ENCODE assay signal across 10 mouse cellular contexts in genomic region chr4:52660701-52661117, GRCm38 (mm10).
A peak's percentile ranks its signal among the peaks of the same experiment; 100 is the strongest.
DNase-seq lines count a peak whose midpoint lies in the region; ATAC-seq and TF ChIP-seq lines count a peak whose summit lies in the region.
"Had no signal": no experiment of that assay in that cellular context is flagged by ENCODE, and none has a peak within 500 bp of the region (broad histone marks: within the 10 kb centered on the region; RNA-seq: fewer than 3 reads in every experiment).

No protein-coding gene starts in this region.

- H3K27ac ChIP-seq in midbrain, embryonic 10.5 days (replicated peaks) = peak overlapping the region; percentile 65
- H3K27ac ChIP-seq in midbrain, postnatal 0 days (ENCODE audit: low read depth, low read length) = no peak overlapping the region
- H3K27ac ChIP-seq in hindbrain, embryonic 15.5 days (replicated peaks) = no peak overlapping the region
- no peak overlapping the region for H3K27ac ChIP-seq in neural tube, embryonic 14.5 days (ENCODE audit: low read depth, low read length)
- H3K27ac ChIP-seq: stomach, embryonic 15.5 days had no signal

- no peak overlapping the region for H3K4me2 ChIP-seq in midbrain, postnatal 0 days (ENCODE audit: low read depth, low read length, poor library complexity, severe bottlenecking)
- H3K4me2 ChIP-seq in hindbrain, embryonic 15.5 days = peak overlapping the region; percentile 16
- no peak overlapping the region for H3K4me2 ChIP-seq in neural tube, embryonic 14.5 days (ENCODE audit: low read depth, low read length)
- H3K4me2 ChIP-seq: stomach, embryonic 15.5 days had no signal

- TF ChIP-seq CTCF in midbrain, postnatal 0 days (IDR thresholded peaks at IDR 0.05) = no peak

- DNase-seq in midbrain, embryonic 10.5 days (ENCODE audit: low spot score) = peak; percentile 37
- no peak for DNase-seq in midbrain, postnatal 0 days (ENCODE audit: low spot score)
- peak; percentile 19 for DNase-seq in embryo, embryonic 9.5 days (ENCODE audit: extremely low spot score)
- DNase-seq in lung, adult 18-20 months = no peak
- no peak for DNase-seq in retina, postnatal 1 day
- DNase-seq in layer of hippocampus, adult 9-11 months = no peak

- H3K9me3 ChIP-seq in midbrain, embryonic 10.5 days (replicated peaks) = no peaks in the 10 kb centered on the region
- no peaks in the 10 kb centered on the region for H3K9me3 ChIP-seq in midbrain, postnatal 0 days (ENCODE audit: low read length)
- H3K9me3 ChIP-seq in hindbrain, embryonic 15.5 days = no peaks in the 10 kb centered on the region
- H3K9me3 ChIP-seq in neural tube, embryonic 14.5 days (ENCODE audit: control insufficient read depth, low read length) = no peaks in the 10 kb centered on the region
- H3K9me3 ChIP-seq: stomach, embryonic 15.5 days had no signal

- H3K4me3 ChIP-seq in midbrain, embryonic 10.5 days = peak overlapping the region; percentile 11; the same call in 1 of the 2 replicates
- H3K4me3 ChIP-seq in midbrain, postnatal 0 days (ENCODE audit: low read depth, low read length) = no peak overlapping the region
- H3K4me3 ChIP-seq in hindbrain, embryonic 15.5 days = no peak overlapping the region
- no peak overlapping the region for H3K4me3 ChIP-seq in neural tube, embryonic 14.5 days (ENCODE audit: low read depth, low read length)
- H3K4me3 ChIP-seq: stomach, embryonic 15.5 days had no signal

- H3K9ac ChIP-seq in midbrain, postnatal 0 days (replicated peaks; ENCODE audit: low read length, poor library complexity, severe bottlenecking) = no peak overlapping the region
- no peak overlapping the region for H3K9ac ChIP-seq in hindbrain, embryonic 15.5 days
- no peak overlapping the region for H3K9ac ChIP-seq in neural tube, embryonic 14.5 days (replicated peaks; ENCODE audit: low read depth, low read length)
- H3K9ac ChIP-seq: stomach, embryonic 15.5 days had no signal

- H3K36me3 ChIP-seq in midbrain, embryonic 10.5 days = no peaks in the 10 kb centered on the region
- no peaks in the 10 kb centered on the region for H3K36me3 ChIP-seq in midbrain, postnatal 0 days (ENCODE audit: insufficient read depth, low read length)
- no peaks in the 10 kb centered on the region for H3K36me3 ChIP-seq in hindbrain, embryonic 15.5 days
- H3K36me3 ChIP-seq in neural tube, embryonic 14.5 days (ENCODE audit: control insufficient read depth, insufficient read depth, low read length) = no peaks in the 10 kb centered on the region
- H3K36me3 ChIP-seq: stomach, embryonic 15.5 days had no signal

- 18% methylated on average over 3 of the region's 3 CpGs for WGBS in midbrain, embryonic 10.5 days
- 7% methylated on average over 3 of the region's 3 CpGs for whole genome bisulfite sequencing in midbrain, postnatal 0 days
- WGBS in hindbrain, embryonic 15.5 days = 5% methylated on average over 3 of the region's 3 CpGs
- WGBS in neural tube, embryonic 14.5 days = 5% methylated on average over 3 of the region's 3 CpGs

- peaks cover 14% of the 10 kb centered on the region for H3K4me1 ChIP-seq in midbrain, embryonic 10.5 days
- no peaks in the 10 kb centered on the region for H3K4me1 ChIP-seq in midbrain, postnatal 0 days (ENCODE audit: insufficient read depth, low read length)
- H3K4me1 ChIP-seq in hindbrain, embryonic 15.5 days (replicated peaks) = no peaks in the 10 kb centered on the region
- no peaks in the 10 kb centered on the region for H3K4me1 ChIP-seq in neural tube, embryonic 14.5 days (ENCODE audit: control insufficient read depth, insufficient read depth, low read length)
- H3K4me1 ChIP-seq: stomach, embryonic 15.5 days had no signal

- no peaks in the 10 kb centered on the region for H3K27me3 ChIP-seq in midbrain, embryonic 10.5 days (ENCODE audit: low read depth, poor library complexity, severe bottlenecking)
- no peaks in the 10 kb centered on the region for H3K27me3 ChIP-seq in midbrain, postnatal 0 days (ENCODE audit: insufficient read depth, low read length)
- no peaks in the 10 kb centered on the region for H3K27me3 ChIP-seq in hindbrain, embryonic 15.5 days
- H3K27me3 ChIP-seq in neural tube, embryonic 14.5 days (ENCODE audit: control insufficient read depth, insufficient read depth, low read length) = no peaks in the 10 kb centered on the region
- H3K27me3 ChIP-seq: stomach, embryonic 15.5 days had no signal

- no peak for ATAC-seq in midbrain, postnatal 0 days (ENCODE audit: low FRiP score)
- no peak for ATAC-seq in hindbrain, embryonic 15.5 days (ENCODE audit: low FRiP score, low read depth)
- ATAC-seq in neural tube, embryonic 14.5 days (ENCODE audit: low read depth) = peak; percentile 34; the same call in 1 of the 2 replicates
- ATAC-seq: intestine, embryonic 16.5 days had no signal

Comparison
In these comparisons a context has a peak if more than half of its experiments do, and no peak if none do; other contexts are left out.
1. DNase-seq: peak in midbrain, embryonic 10.5 days (single experiment) and embryo, embryonic 9.5 days (single experiment); none in midbrain, postnatal 0 days (single experiment), lung, adult 18-20 months (0 of 2), retina, postnatal 1 day (single experiment) and layer of hippocampus, adult 9-11 months (single experiment).